Mouse (Mus musculus) frontal cortex, postnatal 25 days (tissue): ENCODE data around the gene Nfatc3.
A peak's percentile ranks its signal among the peaks of the same experiment; 100 is the strongest.

Source experiments
- DNase-seq, 2 experiments: peaks; one replicate each; pipeline ENCODE4 v3.0.0; 2022; ENCODE audit warnings: low spot score in 2 of 2

Gene Nfatc3

GRCm38 (mm10) chr8:106146014-106146413 is 87.4 kb downstream of the Nfatc3 start:
- no peak for DNase-seq

- DNase-seq: no peak
Measured at GRCm38 (mm10) chr8:106147868-106148565, 89.4 kb downstream of the Nfatc3 start.

GRCm38 (mm10) chr8:106149025-106149424 is 90.4 kb downstream of the Nfatc3 start:
- no peak for DNase-seq

- DNase-seq: peak; percentile 87 to 89
Measured at GRCm38 (mm10) chr8:106149801-106150652, 91.4 kb downstream of the Nfatc3 start, which contains the start of gene Pla2g15. Gene Pla2g15 (plus strand): TSS chr8:106150399.

- no peak for DNase-seq
Measured at GRCm38 (mm10) chr8:106150653-106151000, 92.0 kb downstream of the Nfatc3 start.

- DNase-seq: no peak
Measured at GRCm38 (mm10) chr8:106151041-106151440, 92.4 kb downstream of the Nfatc3 start.

GRCm38 (mm10) chr8:106152876-106153275 is 94.2 kb downstream of the Nfatc3 start:
- no peak for DNase-seq

GRCm38 (mm10) chr8:106157419-106157818 is 98.8 kb downstream of the Nfatc3 start:
- no peak for DNase-seq

- no peak for DNase-seq
Measured at GRCm38 (mm10) chr8:106158381-106158780, 99.7 kb downstream of the Nfatc3 start.

- DNase-seq: no peak
Measured at GRCm38 (mm10) chr8:106159876-106160275, 101.2 kb downstream of the Nfatc3 start.

- DNase-seq: no peak
Measured at GRCm38 (mm10) chr8:106163251-106163650, 104.6 kb downstream of the Nfatc3 start.

GRCm38 (mm10) chr8:106165460-106165859 is 106.8 kb downstream of the Nfatc3 start:
- DNase-seq: peak; percentile 70 to 71

- DNase-seq: peak; percentile 79 to 81
Measured at GRCm38 (mm10) chr8:106168356-106169016, 109.8 kb downstream of the Nfatc3 start, which contains the start of gene Slc7a6. Gene Slc7a6 (plus strand): TSS chr8:106168857.

- peak in 1 of 2 experiments; percentile 17 for DNase-seq
Measured at GRCm38 (mm10) chr8:106169017-106169933, 110.6 kb downstream of the Nfatc3 start.

GRCm38 (mm10) chr8:106169934-106170480 is 111.4 kb downstream of the Nfatc3 start:
- DNase-seq: no peak

GRCm38 (mm10) chr8:106173566-106173965 is 114.9 kb downstream of the Nfatc3 start:
- DNase-seq: no peak

GRCm38 (mm10) chr8:106176891-106177290 is 118.3 kb downstream of the Nfatc3 start:
- no peak for DNase-seq

GRCm38 (mm10) chr8:106177594-106177993 is 119.0 kb downstream of the Nfatc3 start:
- no peak for DNase-seq

- DNase-seq: no peak
Measured at GRCm38 (mm10) chr8:106178428-106178827, 119.8 kb downstream of the Nfatc3 start.
